Mouse (Mus musculus): ENCODE data around the gene Rims1.

Gene Rims1

DNA sequence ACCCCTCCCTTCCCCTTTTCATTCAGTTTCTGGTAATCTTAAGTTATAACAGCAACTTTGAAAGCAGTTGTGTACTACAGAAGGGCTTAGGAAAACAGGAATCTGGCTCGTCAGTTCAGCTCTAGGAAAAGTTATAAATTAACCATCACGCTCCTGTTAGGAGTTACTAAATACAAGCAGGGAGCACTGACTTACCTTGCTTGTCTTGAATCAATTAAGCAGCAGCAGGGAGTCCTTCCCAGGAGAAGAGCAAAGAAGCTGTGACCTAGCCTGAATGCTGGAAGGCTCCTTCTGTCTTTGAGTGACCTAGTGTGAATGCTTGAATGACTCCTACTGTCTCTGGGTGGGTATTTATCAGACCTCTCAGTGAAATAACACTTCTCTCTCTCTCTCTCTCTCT, 490.3 kb downstream of the Rims1 start:
- DNase-seq = no peak

DNA sequence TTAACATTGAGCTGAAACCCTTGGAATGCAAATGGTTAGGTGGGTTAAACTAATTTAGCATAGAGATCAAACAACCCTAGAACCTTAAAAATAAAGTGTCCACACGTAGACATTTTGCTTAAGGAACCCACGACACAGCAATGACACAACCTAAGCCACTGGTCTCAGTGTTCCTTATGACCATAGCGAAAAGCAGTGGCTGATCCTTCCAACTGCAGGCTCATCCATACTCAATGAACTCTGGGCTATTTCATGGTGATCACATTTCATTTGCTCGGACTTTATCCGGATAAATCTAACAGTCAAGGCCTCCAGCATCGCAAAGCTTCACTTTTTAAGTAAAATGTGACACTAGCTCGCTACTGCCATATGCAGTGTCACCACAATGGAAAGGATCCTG, 494.3 kb downstream of the Rims1 start:
- no peak for DNase-seq

DNA sequence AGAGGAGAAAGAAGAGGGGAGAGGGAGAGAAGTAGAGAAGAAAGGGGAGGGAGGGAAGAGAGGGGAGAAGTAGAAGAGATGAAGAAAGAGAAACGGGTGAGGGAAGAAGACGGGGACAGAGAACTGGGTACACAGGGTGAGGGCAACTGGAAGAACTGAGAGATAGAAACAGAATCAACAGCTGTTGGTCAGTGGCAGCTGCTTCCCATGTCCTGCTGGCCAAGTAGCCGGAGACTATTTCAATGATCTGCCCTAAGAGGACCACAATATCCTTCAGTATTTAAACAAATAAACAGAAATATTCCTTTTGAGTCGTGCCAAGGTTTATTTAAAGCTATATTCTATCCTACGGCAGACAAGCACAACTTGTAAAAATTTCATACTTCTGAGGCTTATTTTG, 499.3 kb downstream of the Rims1 start:
- no peak for DNase-seq

DNA sequence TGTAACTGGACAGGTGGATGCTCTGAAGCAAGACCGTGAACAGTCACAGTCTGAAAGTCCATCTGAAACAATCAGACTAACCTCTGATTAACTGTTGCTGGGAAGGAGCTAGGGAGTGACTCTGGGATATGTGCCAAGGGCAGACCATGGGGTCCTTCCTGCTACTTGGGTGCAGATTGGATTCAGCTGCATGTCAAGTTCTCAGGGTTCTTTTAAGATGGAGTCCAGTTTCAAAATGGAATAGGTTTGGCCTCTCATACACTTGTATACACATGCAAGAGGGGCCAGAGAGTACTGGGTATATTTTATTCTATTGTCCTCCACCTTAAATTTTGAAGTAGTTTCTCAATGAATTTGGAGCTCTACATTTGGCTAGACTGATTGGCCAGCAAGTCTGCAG, 499.9 kb downstream of the Rims1 start:
- no peak for DNase-seq

DNA sequence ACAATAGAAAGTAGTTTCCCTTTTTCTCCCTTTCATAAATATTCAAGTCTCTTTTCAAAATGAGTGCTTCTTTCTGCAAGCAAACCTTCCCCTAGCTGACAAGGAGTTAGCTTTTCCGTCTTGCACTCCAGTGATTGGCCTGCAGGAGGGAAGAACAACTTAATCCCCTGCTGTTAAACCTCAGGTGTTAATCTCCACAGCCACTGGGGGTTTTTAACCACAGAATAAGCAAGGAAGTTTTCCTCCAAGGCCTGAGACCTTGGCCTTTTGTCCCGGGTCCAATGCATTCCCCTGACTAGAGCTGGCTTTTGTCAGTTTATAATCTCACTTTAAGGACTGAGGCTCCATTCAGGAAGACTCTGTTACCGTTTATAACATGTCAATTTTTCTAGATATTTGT, 511.8 kb downstream of the Rims1 start:
- no peak for DNase-seq

DNA sequence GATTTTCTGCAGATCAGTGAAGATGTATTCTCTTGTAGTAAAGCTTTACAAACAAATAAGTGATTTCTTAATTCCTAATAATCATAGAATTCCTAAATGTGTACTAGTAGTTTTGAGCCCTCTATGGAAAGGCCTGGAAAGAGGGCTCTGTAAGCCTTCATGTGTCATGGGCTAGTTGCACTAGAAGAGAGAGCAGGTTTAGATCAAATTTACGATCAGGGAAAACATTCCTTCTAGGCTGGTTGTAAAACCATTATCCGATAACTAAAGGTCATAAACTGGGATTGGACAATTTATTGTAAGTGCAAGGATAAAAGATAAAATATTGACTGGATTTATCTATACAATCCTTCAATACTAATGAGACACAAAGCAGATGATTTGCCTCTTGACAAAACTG, 512.5 kb downstream of the Rims1 start:
- DNase-seq = no peak

DNA sequence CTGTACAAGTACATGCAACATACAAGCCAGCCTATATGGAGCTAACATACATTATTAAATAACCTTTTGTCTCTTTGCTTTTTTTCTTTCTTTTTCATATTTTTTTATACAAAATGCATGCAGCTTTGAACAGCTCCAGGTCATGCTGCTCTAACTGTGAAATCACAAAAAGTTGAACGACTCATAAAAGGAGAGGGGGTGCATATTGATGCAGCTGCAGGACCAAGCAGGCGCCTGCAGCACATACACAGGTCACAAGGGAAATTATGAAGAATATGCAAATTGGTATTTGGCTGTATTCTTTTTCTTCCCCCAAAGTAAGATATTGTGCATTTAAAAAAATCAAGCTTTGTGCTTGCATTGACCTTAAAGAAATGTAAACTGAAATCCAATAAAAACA, 519.0 kb downstream of the Rims1 start:
- DNase-seq = no peak

DNA sequence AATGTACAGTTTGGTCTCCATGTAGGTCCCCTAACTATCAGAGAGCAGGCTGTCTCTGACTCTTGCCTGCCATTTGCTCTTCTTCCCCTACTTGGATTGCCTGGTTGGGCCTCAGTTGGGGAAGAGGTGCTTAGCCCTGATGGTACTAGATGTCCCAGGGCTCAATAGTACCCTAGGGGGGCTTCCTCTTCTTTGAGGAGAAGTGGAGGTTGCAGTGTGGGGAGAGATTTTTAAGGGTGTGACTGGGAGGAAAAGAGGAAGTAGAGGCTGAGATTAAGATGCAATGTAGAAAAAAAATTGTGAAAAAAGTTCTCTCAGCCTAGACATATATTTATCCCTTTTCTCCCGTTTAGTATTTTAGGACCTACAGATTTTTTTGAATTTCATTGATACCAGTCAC, 525.8 kb downstream of the Rims1 start:
- DNase-seq = no peak

DNA sequence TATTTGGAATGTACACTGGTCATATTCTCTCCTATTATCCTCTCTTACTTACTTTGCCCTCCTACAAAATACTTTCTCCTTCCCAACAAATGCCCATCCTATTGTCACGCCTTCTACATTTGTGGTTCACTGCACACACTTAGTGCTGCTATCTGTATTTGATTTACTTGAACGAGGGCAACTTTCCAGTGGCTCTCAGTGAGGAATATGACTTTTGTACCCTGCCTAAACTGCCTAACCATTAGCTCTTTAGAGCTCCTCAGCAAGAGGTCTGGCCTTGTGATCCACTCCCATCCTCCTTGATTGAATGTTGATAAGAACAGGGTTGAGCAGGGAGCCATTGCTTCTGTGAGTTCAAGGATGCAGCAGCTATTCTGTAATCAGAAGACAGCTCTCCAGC, 531.7 kb downstream of the Rims1 start:
- DNase-seq = no peak

DNA sequence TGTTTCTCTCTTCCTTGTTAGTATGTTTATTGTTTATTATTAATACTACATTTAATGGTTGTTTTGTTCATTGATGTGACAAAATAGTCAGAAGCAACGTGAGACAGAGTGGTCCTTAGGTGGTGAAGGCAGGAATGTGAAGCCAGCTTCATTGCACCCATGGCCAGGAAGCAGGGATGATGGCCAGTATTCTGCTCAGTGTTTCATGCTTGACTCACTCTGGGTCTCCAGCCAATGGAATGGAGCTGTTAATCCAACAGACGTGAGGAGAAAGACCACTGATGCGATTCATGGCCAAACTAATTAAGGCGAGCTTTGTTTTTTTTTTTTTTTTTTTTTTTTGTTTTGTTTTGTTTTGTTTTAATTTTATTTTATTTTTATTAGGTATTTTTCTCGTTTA, 535.7 kb downstream of the Rims1 start:
- DNase-seq = no peak

DNA sequence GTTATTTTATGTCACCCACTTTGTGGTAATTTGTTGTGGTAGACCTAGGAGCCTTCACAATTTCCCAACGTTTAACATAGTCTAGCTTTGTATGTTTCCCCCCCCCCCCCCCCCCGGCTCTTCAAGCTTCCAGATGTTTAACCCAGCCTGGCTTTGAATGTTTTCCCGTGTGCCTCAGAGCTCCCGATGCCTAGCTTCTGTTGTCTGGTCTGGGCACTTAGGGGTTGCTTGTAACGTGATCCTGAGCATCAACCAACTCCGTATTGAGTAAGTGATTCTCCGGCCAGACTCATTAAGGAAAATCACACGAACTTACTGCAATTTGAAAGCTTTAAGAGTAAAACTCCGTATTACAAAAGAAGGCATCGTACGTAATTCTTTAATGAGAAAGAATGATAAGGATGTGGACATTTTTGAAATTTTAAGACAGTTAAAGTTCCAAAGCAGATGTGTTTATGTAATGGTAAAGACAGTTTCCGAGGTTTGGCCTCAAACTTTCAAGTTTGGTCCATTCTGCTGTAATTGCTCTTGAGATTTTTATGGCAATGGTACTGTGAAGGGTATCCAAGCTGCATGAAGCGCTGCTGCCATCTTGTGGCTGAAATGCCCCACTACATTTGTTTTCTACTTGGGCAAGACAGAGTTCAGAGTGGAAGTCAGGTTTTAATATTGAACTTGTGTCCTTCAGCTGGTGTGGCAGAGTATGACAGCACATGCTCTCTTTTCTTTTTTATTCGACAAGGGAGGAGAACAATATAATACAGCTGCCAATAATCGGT, 537.0 kb downstream of the Rims1 start:
- DNase-seq = peak; percentile 65

DNA sequence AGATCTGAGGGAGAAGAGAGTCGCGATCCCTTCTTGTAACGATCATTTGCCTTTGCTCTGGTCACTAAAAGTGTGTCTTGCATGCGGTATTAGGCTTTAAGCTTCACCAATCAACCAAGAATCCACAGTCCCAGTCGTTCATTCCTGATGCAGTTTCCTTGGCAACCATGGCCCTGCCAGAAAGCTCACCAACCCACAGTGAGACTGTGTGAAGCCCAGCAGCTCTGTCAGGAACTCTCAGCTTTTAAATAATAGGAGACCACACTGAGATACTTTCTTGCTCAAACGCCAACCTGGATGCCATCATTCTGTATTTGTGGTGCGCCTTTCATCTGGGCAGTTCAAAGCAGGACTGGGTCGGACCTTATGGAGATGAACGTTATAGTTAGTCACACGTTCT, 539.3 kb downstream of the Rims1 start:
- DNase-seq = no peak

DNA sequence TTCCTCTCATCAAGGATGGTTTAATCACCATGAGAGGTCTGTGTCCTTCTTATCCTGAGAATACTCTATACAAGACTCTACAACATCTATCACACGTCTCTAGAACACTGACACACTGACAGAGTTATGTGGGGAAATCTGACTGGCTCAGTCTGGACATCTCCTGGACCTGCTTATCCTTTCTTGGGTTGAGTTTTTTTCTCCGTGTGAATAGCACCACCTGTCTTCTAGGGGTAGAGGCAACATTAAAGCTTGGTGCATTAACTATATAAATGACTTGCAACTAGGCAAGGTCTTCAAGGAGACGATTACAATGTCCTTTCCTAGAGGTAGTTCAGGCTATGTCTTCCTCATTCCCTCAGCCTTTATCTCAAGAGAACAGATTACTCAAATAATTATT, 540.3 kb downstream of the Rims1 start:
- no peak for DNase-seq

DNA sequence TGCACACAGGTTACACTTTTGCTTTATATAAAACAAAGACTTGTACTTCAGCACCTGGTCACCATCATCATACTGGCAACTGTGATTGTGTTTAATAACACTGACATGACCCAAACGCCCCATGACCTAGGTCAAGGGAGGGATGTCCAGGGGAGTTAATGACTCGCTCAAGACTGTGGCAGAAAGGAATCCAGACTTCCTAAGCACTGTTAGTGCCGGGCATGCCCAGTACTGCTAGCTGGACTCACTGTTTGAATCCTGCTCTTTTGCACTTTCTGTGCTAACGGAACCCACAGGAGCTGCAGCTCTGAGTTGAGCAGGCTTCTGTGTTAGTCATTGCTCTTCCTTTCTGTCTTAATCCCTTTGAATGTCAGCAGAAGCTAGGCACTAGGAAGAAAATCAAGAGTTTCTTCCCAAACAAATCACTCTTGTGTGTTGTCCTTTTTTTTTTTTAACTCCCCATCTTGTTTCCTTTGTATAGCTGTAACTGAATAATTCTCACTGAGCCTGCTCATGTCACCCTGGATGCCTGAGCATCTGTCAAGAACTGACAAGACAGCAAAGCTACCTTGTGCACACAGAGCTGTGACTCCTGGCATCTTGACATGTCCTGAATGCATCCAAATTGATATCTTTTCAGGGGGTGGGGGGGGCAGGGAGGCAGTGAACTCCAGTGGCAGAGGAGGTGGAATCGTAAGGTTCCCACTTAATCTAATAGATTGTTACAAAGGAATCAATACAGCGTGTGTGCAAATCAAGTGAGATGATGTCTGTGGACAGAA, 543.4 kb downstream of the Rims1 start:
- DNase-seq = no peak

DNA sequence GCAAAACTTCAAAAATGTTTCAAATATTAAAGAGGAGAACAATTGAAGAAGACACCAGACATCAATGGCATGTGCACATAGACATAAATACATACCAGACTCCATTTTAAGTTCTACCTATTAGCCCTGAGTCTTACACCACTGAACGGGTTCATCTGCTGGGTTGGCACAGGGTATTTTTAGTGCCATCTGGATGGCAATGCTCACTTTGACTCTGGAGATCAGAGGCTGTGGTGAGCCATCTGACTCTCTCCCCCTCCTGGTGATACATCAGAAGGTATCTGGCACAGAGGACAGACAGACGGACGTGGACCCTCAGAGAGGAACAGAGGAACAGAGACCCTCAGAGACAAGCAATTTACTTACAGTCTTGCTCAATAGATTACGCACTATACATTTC, 544.1 kb downstream of the Rims1 start:
- DNase-seq = no peak

DNA sequence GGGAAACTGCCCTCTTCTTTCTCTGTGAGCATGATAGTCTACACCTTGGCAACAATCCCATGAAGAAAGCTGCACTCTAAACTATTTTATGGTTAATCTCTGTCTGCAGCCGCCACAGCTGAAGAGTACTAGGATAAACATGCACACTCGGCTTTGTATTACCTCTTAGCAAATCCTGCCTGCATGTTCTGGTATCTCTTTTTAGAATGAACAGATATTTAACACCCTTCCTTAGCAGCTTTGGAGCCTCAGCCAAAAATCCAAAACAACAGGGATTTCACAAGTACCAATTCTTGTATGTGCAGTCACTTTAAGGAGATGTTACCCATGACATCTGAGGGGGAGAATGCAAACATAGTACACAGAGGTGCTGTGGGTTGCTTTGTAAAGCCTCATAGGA, 545.5 kb downstream of the Rims1 start:
- no peak for DNase-seq

DNA sequence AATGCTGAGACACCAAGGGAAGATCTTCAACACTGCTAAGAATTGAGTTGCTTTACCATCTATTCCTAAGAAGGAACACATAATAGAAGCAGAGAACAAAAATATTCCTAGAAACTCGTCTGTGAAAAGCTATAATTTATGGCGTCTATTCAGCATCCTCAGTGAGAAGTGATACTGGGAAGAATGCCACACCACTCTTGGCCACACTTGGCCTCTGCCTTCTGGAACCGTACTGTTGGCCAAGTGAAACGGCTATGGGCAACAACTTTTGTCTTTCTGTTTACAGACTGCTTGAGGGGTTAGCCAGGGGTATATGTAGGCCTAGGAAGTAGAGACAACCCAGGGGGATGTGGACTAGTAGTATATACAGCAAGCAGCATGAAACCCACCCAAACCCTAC, 547.4 kb downstream of the Rims1 start:
- no peak for DNase-seq

DNA sequence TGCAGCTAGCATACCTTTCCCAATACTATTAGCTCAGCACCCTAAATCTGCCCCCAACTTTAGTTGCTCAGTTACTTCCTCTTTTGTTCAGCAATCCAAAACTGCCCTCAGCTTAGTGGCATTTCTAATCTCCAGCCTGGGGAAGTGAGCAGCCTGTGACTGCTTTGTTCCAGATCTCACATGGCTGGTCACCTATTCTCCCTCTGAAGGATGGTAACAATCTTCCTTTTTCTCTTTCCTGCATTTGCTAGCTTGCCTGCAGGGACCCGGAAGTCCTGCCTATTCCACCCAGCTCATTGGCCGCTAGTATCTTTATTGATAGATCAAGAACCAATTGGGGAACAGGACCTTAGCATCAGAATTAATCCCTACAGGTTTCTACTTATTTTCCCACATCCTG, 551.5 kb downstream of the Rims1 start:
- DNase-seq = no peak

DNA sequence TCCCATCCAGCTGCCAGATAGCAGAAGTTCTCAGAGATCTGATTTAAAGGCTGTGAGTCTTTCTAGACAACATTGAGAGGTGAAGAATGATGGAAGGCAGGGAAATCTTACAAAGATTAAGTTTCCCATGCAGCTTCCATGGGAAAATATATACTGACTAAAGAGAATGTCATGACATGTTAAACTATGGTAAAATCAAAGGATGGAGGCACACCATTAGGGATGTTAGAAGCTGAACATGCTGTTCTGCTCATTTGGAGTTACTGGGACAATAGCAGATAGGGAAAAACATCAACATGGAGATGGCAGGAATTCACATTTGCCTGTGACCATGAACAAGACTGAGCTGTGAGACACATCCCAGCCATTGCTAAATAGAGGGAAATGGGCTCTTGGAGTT, 552.9 kb downstream of the Rims1 start:
- no peak for DNase-seq

DNA sequence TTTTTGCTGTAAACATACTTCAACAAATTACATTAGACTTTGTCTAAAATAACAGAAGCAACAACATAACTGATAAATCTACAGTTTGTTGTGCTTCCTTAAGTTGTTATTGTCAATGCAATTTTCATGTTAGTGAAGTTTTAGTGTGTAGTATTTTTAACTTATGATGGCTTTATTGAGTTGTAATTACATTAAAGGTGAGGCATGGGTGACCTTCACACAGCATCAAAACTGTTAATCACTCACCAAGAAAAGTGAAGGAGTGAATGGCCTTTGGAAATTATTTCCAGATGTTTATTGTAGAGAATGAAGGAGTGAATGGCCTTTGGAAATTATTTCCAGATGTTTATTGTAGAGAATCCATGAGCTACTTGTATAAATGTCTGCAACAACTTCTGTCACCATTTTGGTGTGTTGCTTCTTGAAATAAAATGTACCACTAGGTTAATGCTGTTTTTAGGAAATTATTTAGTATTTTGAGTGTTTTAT, 556.9 kb downstream of the Rims1 start:
- DNase-seq = no peak

DNA sequence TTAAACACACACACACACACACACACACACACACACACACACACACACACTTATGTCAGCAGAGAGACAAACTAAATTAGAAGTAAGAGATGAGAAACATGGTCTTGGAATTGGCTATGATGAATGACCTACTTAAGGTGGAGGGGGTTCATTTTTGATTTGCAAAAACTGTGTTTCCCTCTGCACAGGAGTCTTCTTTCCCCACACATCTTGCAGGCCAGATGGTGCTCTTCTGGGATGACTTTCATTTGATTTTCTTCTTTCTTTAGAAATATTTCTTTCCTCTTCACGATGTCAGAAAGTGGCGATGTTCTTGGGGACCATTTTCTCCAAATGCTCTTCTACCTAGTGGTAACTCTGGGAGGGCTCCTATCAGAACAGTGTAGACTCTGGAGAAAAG, 560.0 kb downstream of the Rims1 start:
- DNase-seq = no peak
